Mouse (Mus musculus) intestine, embryonic 15.5 days (tissue): ENCODE data around the gene 4930438A08Rik. TPM values are rescaled to one million over a fixed set of nuclear protein-coding genes. Genes with fewer than 3 reads are reported as not detected.

Experiments
- ATAC-seq: fragments of 200-750 bp; cut with Nextera tagmentation; 2 replicates; pipeline ENCODE4 v1.8.0; 2017; ENCODE audit warnings: moderate TSS enrichment, moderate library complexity
- H3K27ac ChIP-seq: fragments of 300-500 bp; sonication (generic); 2 replicates; pipeline ENCODE4 v1.5.1; 2015; ENCODE audit warnings: mild to moderate bottlenecking, inconsistent platforms
- H3K27me3 ChIP-seq: fragments of 300-500 bp; sonication (generic); replicated peaks from 2 replicates; pipeline ENCODE4 v1.6.1; 2015; ENCODE audit warnings: inconsistent platforms
- H3K36me3 ChIP-seq: fragments of 300-500 bp; sonication (generic); 2 replicates; pipeline ENCODE4 v1.6.1; 2015; ENCODE audit warnings: inconsistent platforms
- H3K4me1 ChIP-seq: fragments of 300-500 bp; sonication (generic); replicated peaks from 2 replicates; pipeline ENCODE4 v1.6.1; 2015; ENCODE audit warnings: inconsistent platforms
- H3K4me2 ChIP-seq: fragments of 300-500 bp; sonication (generic); replicated peaks from 2 replicates; pipeline ENCODE4 v1.6.1; 2015; ENCODE audit warnings: mild to moderate bottlenecking, inconsistent platforms
- H3K4me3 ChIP-seq: fragments of 300-500 bp; sonication (generic); replicated peaks from 2 replicates; pipeline ENCODE4 v1.5.1; 2015; ENCODE audit warnings: inconsistent platforms
- H3K9ac ChIP-seq: fragments of 300-500 bp; sonication (generic); 2 replicates; pipeline ENCODE4 v1.6.1; 2015; ENCODE audit warnings: inconsistent platforms
- H3K9me3 ChIP-seq: fragments of 300-500 bp; sonication (generic); 2 replicates; pipeline ENCODE4 v1.6.1; 2016; ENCODE audit warnings: inconsistent platforms
- whole genome bisulfite sequencing: fragments of 180-500 bp; shearing (Covaris S2); methylation state at CpG from one replicate; pipeline ENCODE4 v1.1.7; 2015; 5-methylcytosine and 5-hydroxymethylcytosine counted together
- polyA plus RNA-seq: library from polyadenylated mRNA; unstranded; fragments of >200 nt; fragmentation: Nextera tagmentation; extraction: Ambion mirVana; gene quantifications from 2 replicates; pipeline ENCODE4 v1.2.1, GENCODE M21; 2015

4930438A08Rik gene
- polyA plus RNA-seq, 1 experiment from 2014 or later = not detected

- Histone ChIP-seq H3K9me3 (no peaks in the 10 kb centered on the region), H3K27ac (no peak overlapping the region), H3K4me1 (no peaks in the 10 kb centered on the region), H3K36me3 (no peaks in the 10 kb centered on the region), H3K27me3 (no peaks in the 10 kb centered on the region), H3K9ac (no peak overlapping the region), H3K4me2 (no peak overlapping the region), H3K4me3 (no peak overlapping the region)
- WGBS = 61% methylated on average over 5 of the region's 5 CpGs
- no peak for ATAC-seq
Measured at GRCm38 (mm10) chr11:58250550-58250949, 24.0 kb upstream of the 4930438A08Rik start.

- H3K27ac ChIP-seq = no peak overlapping the region
- no peaks in the 10 kb centered on the region for H3K4me1 ChIP-seq
- H3K27me3 ChIP-seq = no peaks in the 10 kb centered on the region
- no peaks in the 10 kb centered on the region for H3K36me3 ChIP-seq
- WGBS = 93% methylated on average over 3 of the region's 3 CpGs
- H3K4me2 ChIP-seq = no peak overlapping the region
- no peaks in the 10 kb centered on the region for H3K9me3 ChIP-seq
- no peak overlapping the region for H3K9ac ChIP-seq
- H3K4me3 ChIP-seq = no peak overlapping the region
- no peak for ATAC-seq
Measured at GRCm38 (mm10) chr11:58254411-58254810, 20.2 kb upstream of the 4930438A08Rik start.

- H3K4me1 ChIP-seq = no peaks in the 10 kb centered on the region
- H3K27me3 ChIP-seq = no peaks in the 10 kb centered on the region
- H3K4me3 ChIP-seq = no peak overlapping the region
- no peaks in the 10 kb centered on the region for H3K36me3 ChIP-seq
- H3K9me3 ChIP-seq = no peaks in the 10 kb centered on the region
- no peak overlapping the region for H3K9ac ChIP-seq
- no peak overlapping the region for H3K27ac ChIP-seq
- H3K4me2 ChIP-seq = no peak overlapping the region
- ATAC-seq = no peak
- 84% methylated on average over 5 of the region's 5 CpGs for WGBS
Measured at GRCm38 (mm10) chr11:58257816-58258215, 16.8 kb upstream of the 4930438A08Rik start.

GRCm38 (mm10) chr11:58260156-58260555, 14.4 kb upstream of the 4930438A08Rik start:
- Histone ChIP-seq H3K4me3 (no peak overlapping the region), H3K9me3 (no peaks in the 10 kb centered on the region), H3K9ac (no peak overlapping the region), H3K36me3 (no peaks in the 10 kb centered on the region), H3K27ac (no peak overlapping the region), H3K4me1 (no peaks in the 10 kb centered on the region), H3K27me3 (no peaks in the 10 kb centered on the region), H3K4me2 (no peak overlapping the region)
- ATAC-seq = no peak
- WGBS = 88% methylated on average over 4 of the region's 4 CpGs

GRCm38 (mm10) chr11:58261826-58262225, 12.8 kb upstream of the 4930438A08Rik start:
- no peaks in the 10 kb centered on the region for H3K27me3 ChIP-seq
- H3K4me1 ChIP-seq = no peaks in the 10 kb centered on the region
- no peak overlapping the region for H3K4me2 ChIP-seq
- no peak for ATAC-seq
- no peak overlapping the region for H3K4me3 ChIP-seq
- H3K9me3 ChIP-seq = no peaks in the 10 kb centered on the region
- no peak overlapping the region for H3K9ac ChIP-seq
- 85% methylated on average over 4 of the region's 4 CpGs for WGBS
- H3K36me3 ChIP-seq = no peaks in the 10 kb centered on the region
- no peak overlapping the region for H3K27ac ChIP-seq

GRCm38 (mm10) chr11:58262336-58262735, 12.3 kb upstream of the 4930438A08Rik start:
- Histone ChIP-seq H3K27ac (no peak overlapping the region), H3K36me3 (no peaks in the 10 kb centered on the region), H3K4me3 (no peak overlapping the region), H3K27me3 (no peaks in the 10 kb centered on the region), H3K9ac (no peak overlapping the region), H3K4me1 (no peaks in the 10 kb centered on the region), H3K4me2 (no peak overlapping the region), H3K9me3 (no peaks in the 10 kb centered on the region)
- ATAC-seq = no peak
- 85% methylated on average over 3 of the region's 3 CpGs for WGBS

GRCm38 (mm10) chr11:58263516-58263915, 11.1 kb upstream of the 4930438A08Rik start:
- no peaks in the 10 kb centered on the region for H3K9me3 ChIP-seq
- H3K4me3 ChIP-seq = no peak overlapping the region
- H3K4me2 ChIP-seq = no peak overlapping the region
- no peaks in the 10 kb centered on the region for H3K4me1 ChIP-seq
- ATAC-seq = no peak
- H3K9ac ChIP-seq = no peak overlapping the region
- 72% methylated on average over 2 of the region's 2 CpGs for WGBS
- H3K36me3 ChIP-seq = no peaks in the 10 kb centered on the region
- H3K27me3 ChIP-seq = no peaks in the 10 kb centered on the region
- H3K27ac ChIP-seq = no peak overlapping the region

GRCm38 (mm10) chr11:58264546-58264945, 10.1 kb upstream of the 4930438A08Rik start:
- no peak overlapping the region for H3K9ac ChIP-seq
- no peak overlapping the region for H3K4me2 ChIP-seq
- no peak overlapping the region for H3K27ac ChIP-seq
- ATAC-seq = no peak
- H3K9me3 ChIP-seq = no peaks in the 10 kb centered on the region
- H3K36me3 ChIP-seq = no peaks in the 10 kb centered on the region
- H3K4me1 ChIP-seq = no peaks in the 10 kb centered on the region
- H3K27me3 ChIP-seq = no peaks in the 10 kb centered on the region
- no peak overlapping the region for H3K4me3 ChIP-seq
- WGBS = 79% methylated on average over 9 of the region's 9 CpGs

- no peak for ATAC-seq
- Histone ChIP-seq H3K4me3 (no peak overlapping the region), H3K4me2 (no peak overlapping the region), H3K9me3 (no peaks in the 10 kb centered on the region), H3K36me3 (no peaks in the 10 kb centered on the region), H3K4me1 (no peaks in the 10 kb centered on the region), H3K27me3 (no peaks in the 10 kb centered on the region; the same call in 1 of the 2 replicates), H3K9ac (no peak overlapping the region), H3K27ac (no peak overlapping the region)
- 70% methylated on average over 3 of the region's 3 CpGs for WGBS
Measured at GRCm38 (mm10) chr11:58268285-58268684, 6.3 kb upstream of the 4930438A08Rik start.

- Histone ChIP-seq H3K9me3 (no peaks in the 10 kb centered on the region), H3K36me3 (no peaks in the 10 kb centered on the region), H3K27me3 (no peaks in the 10 kb centered on the region; the same call in 1 of the 2 replicates), H3K4me3 (no peak overlapping the region), H3K27ac (no peak overlapping the region), H3K9ac (no peak overlapping the region), H3K4me2 (no peak overlapping the region), H3K4me1 (no peaks in the 10 kb centered on the region)
- ATAC-seq = no peak
- WGBS = 67% methylated on average over 4 of the region's 4 CpGs
Measured at GRCm38 (mm10) chr11:58275756-58276155, 1.2 kb downstream of the 4930438A08Rik start.

- no peak overlapping the region for H3K4me3 ChIP-seq
- H3K4me2 ChIP-seq = no peak overlapping the region
- no peaks in the 10 kb centered on the region; the same call in 1 of the 2 replicates for H3K27me3 ChIP-seq
- no peaks in the 10 kb centered on the region for H3K4me1 ChIP-seq
- no peak for ATAC-seq
- H3K9me3 ChIP-seq = no peaks in the 10 kb centered on the region
- H3K36me3 ChIP-seq = no peaks in the 10 kb centered on the region
- H3K9ac ChIP-seq = no peak overlapping the region
- WGBS = 85% methylated on average over 13 of the region's 13 CpGs
- H3K27ac ChIP-seq = no peak overlapping the region
Measured at GRCm38 (mm10) chr11:58281970-58282496, 7.4 kb downstream of the 4930438A08Rik start.

- 87% methylated on average over 5 of the region's 5 CpGs for WGBS
- ATAC-seq = no peak
- Histone ChIP-seq H3K4me2 (no peak overlapping the region), H3K9me3 (no peaks in the 10 kb centered on the region), H3K4me3 (no peak overlapping the region), H3K4me1 (no peaks in the 10 kb centered on the region), H3K27ac (no peak overlapping the region), H3K9ac (no peak overlapping the region), H3K27me3 (no peaks in the 10 kb centered on the region; the same call in 1 of the 2 replicates), H3K36me3 (no peaks in the 10 kb centered on the region)
Measured at GRCm38 (mm10) chr11:58282518-58282917, 7.9 kb downstream of the 4930438A08Rik start.

- H3K27ac ChIP-seq = no peak overlapping the region
- no peak overlapping the region for H3K4me3 ChIP-seq
- ATAC-seq = no peak
- no peaks in the 10 kb centered on the region for H3K27me3 ChIP-seq
- H3K4me1 ChIP-seq = no peaks in the 10 kb centered on the region
- no peak overlapping the region for H3K4me2 ChIP-seq
- WGBS = 71% methylated on average over 9 of the region's 9 CpGs
- no peaks in the 10 kb centered on the region for H3K9me3 ChIP-seq
- no peak overlapping the region; the same call in 1 of the 2 replicates for H3K9ac ChIP-seq
- H3K36me3 ChIP-seq = no peaks in the 10 kb centered on the region
Measured at GRCm38 (mm10) chr11:58289992-58290682, 15.5 kb downstream of the 4930438A08Rik start.
